Mouse (Mus musculus): ENCODE data around the gene Smad9. TPM values are rescaled to one million over a fixed set of nuclear protein-coding genes. Genes with fewer than 3 reads are reported as not detected.

Smad9 gene
- polyA plus RNA-seq (2015; fragmentation: Nextera tagmentation; extraction: Ambion mirVana): 1.2 and 1.8 TPM in 2 replicates

GRCm38 (mm10) chr3:54755145-54756041 is at the start of gene Smad9:
Gene Smad9, plus strand, starts transcription at chr3:54755582.
- WGBS: under 1% methylated on average over 66 of the region's 66 CpGs
- Histone ChIP-seq H3K9ac (peak within 1 kb of the TSS; percentile 82), H3K4me1 (peaks cover 30% of the 10 kb centered on the region), H3K4me3 (peak within 1 kb of the TSS; percentile 72), H3K4me2 (peak within 1 kb of the TSS; percentile 96), H3K9me3 (no peaks in the 10 kb centered on the region), H3K36me3 (peaks cover 12% of the 10 kb centered on the region), H3K27ac (peak within 1 kb of the TSS; percentile 89), H3K27me3 (no peaks in the 10 kb centered on the region; the same call in 1 of the 2 replicates)
- ATAC-seq (ENCODE audit: insufficient number of reproducible peaks, insufficient read depth, low FRiP score, low TSS enrichment, low read depth): peak; percentile 86

GRCm38 (mm10) chr3:54708972-54709371 is 46.4 kb upstream of the Smad9 start:
- Histone ChIP-seq H3K27ac (no peak overlapping the region), H3K9me3 (no peaks in the 10 kb centered on the region), H3K4me3 (no peak overlapping the region), H3K4me2 (no peak overlapping the region), H3K27me3 (no peaks in the 10 kb centered on the region), H3K9ac (no peak overlapping the region), H3K36me3 (peaks cover 81% of the 10 kb centered on the region), H3K4me1 (no peaks in the 10 kb centered on the region)
- WGBS: 90% methylated on average over 9 of the region's 9 CpGs
- ATAC-seq (ENCODE audit: insufficient number of reproducible peaks, insufficient read depth, low FRiP score, low TSS enrichment, low read depth): no peak

DNA sequence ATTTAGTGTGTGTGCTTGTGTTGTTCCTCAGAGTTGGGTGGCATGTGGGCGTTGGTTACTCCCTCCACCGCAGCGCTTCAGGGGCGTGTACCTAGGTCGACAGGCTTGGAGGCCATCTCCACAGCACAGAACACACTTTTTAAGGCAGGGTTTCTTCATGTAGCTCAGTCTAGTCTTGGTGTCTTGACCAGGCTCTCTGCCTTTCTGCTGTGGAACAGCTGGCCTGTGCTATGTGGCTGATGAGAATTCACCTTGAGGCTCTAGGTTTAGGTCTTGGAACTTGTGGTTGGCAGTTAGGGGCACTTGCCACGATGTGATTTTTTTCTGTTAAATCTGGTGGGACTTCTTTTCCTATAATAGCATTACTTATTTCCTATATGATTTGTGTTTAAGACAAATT is 41.1 kb upstream of the Smad9 start, which contains the start of gene Gm21958:
TSS of gene Gm21958 (minus strand) at position 101 of the 400 bp plus-strand sequence.
- Histone ChIP-seq H3K4me3 (no peak within 1 kb of the TSS), H3K27ac (no peak within 1 kb of the TSS), H3K9ac (no peak within 1 kb of the TSS), H3K4me1 (no peaks in the 10 kb centered on the region), H3K27me3 (no peaks in the 10 kb centered on the region), H3K9me3 (no peaks in the 10 kb centered on the region), H3K36me3 (peaks cover 77% of the 10 kb centered on the region), H3K4me2 (no peak within 1 kb of the TSS)
- 93% methylated on average over 6 of the region's 6 CpGs for WGBS
- ATAC-seq (ENCODE audit: insufficient number of reproducible peaks, insufficient read depth, low FRiP score, low TSS enrichment, low read depth): no peak

GRCm38 (mm10) chr3:54715461-54715860 is 39.9 kb upstream of the Smad9 start:
- no peaks in the 10 kb centered on the region for H3K27me3 ChIP-seq
- no peak for ATAC-seq (ENCODE audit: insufficient number of reproducible peaks, insufficient read depth, low FRiP score, low TSS enrichment, low read depth)
- 93% methylated on average over 6 of the region's 6 CpGs for WGBS
- no peak overlapping the region for H3K27ac ChIP-seq
- H3K4me2 ChIP-seq: no peak overlapping the region
- peaks cover 70% of the 10 kb centered on the region for H3K36me3 ChIP-seq
- no peaks in the 10 kb centered on the region for H3K9me3 ChIP-seq
- no peak overlapping the region for H3K9ac ChIP-seq
- no peak overlapping the region for H3K4me3 ChIP-seq
- H3K4me1 ChIP-seq: no peaks in the 10 kb centered on the region

- no peaks in the 10 kb centered on the region for H3K9me3 ChIP-seq
- H3K27ac ChIP-seq: no peak overlapping the region
- no peak overlapping the region for H3K9ac ChIP-seq
- no peak for ATAC-seq (ENCODE audit: insufficient number of reproducible peaks, insufficient read depth, low FRiP score, low TSS enrichment, low read depth)
- no peak overlapping the region for H3K4me2 ChIP-seq
- no peak overlapping the region for H3K4me3 ChIP-seq
- H3K4me1 ChIP-seq: no peaks in the 10 kb centered on the region
- H3K36me3 ChIP-seq: peaks cover 71% of the 10 kb centered on the region
- WGBS: 85% methylated on average over 6 of the region's 6 CpGs
- H3K27me3 ChIP-seq: no peaks in the 10 kb centered on the region
These were observed 38.0 kb upstream of the Smad9 start for GRCm38 (mm10) chr3:54717348-54717747.

- Histone ChIP-seq H3K9ac (no peak overlapping the region), H3K27ac (no peak overlapping the region), H3K4me1 (no peaks in the 10 kb centered on the region), H3K4me2 (no peak overlapping the region), H3K36me3 (peaks cover 81% of the 10 kb centered on the region), H3K27me3 (no peaks in the 10 kb centered on the region), H3K9me3 (no peaks in the 10 kb centered on the region), H3K4me3 (no peak overlapping the region)
- no peak for ATAC-seq (ENCODE audit: insufficient number of reproducible peaks, insufficient read depth, low FRiP score, low TSS enrichment, low read depth)
- whole genome bisulfite sequencing: 63% methylated on average over 3 of the region's 3 CpGs
These were observed 36.4 kb upstream of the Smad9 start for GRCm38 (mm10) chr3:54718947-54719346.

DNA sequence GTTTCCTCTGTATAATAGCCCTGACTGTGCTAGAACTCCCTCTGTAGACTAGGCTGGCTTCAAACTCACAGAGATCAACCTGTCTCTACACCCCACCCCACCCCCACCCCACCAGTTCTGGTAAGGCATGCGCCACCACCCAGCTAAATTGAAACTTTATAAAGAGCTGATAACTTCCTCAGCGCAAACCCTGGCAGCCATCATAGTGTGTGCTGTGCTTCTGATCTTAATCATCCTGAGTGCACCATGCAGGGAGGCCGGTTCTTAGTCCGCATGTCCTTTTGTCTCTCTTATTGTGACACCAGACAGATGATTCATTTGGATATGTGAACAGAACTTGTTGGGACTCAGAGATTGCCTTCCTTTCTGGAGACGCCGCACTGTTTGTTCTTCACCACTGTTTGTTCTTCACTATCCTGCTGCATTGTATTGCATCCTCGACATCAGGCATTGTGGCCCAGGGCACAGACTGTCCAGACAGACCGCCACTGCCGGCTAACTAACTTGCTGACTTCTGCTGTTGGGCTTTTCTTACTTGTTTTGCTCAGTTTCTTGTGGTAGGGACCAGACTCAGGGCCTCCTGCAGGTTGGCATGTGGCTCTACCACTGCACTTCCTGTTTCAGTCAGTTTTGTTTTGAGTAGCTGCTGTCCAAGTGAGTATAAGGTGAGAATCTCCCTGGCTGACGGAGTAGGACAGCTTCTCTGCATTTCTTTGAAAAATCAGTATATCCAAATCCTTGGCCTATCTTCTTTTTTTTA is 31.5 kb upstream of the Smad9 start:
- Histone ChIP-seq H3K4me2 (no peak overlapping the region), H3K9me3 (no peaks in the 10 kb centered on the region), H3K27ac (no peak overlapping the region), H3K27me3 (no peaks in the 10 kb centered on the region), H3K4me1 (no peaks in the 10 kb centered on the region), H3K36me3 (peaks cover 75% of the 10 kb centered on the region), H3K9ac (no peak overlapping the region), H3K4me3 (no peak overlapping the region)
- 92% methylated on average over 10 of the region's 10 CpGs for WGBS
- ATAC-seq (ENCODE audit: insufficient number of reproducible peaks, insufficient read depth, low FRiP score, low TSS enrichment, low read depth): no peak

DNA sequence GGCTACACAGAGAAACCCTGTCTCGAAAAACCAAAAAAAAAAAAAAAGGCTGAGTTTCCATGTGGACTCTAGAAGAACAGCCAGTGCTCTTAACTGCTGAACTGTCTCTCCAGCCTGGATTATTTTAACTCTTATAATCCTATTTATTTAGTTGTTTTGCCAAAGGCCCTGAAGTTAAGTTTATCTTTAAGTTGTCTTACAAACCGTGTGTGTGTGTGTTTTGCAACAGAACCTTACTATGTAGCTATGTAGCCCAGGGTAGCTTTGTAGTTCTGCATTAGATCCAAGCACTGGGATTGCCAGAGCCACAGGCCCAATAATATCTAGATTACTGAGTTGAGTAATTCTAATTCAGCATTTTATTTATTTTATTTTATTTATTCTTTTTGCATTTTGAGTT is 30.0 kb upstream of the Smad9 start:
- 84% methylated on average over 2 of the region's 2 CpGs for WGBS
- H3K4me3 ChIP-seq: no peak overlapping the region
- no peak overlapping the region for H3K9ac ChIP-seq
- H3K36me3 ChIP-seq: peaks cover 82% of the 10 kb centered on the region
- H3K4me2 ChIP-seq: no peak overlapping the region
- no peak for ATAC-seq (ENCODE audit: insufficient number of reproducible peaks, insufficient read depth, low FRiP score, low TSS enrichment, low read depth)
- no peak overlapping the region for H3K27ac ChIP-seq
- H3K27me3 ChIP-seq: no peaks in the 10 kb centered on the region
- no peaks in the 10 kb centered on the region for H3K4me1 ChIP-seq
- no peaks in the 10 kb centered on the region for H3K9me3 ChIP-seq

DNA sequence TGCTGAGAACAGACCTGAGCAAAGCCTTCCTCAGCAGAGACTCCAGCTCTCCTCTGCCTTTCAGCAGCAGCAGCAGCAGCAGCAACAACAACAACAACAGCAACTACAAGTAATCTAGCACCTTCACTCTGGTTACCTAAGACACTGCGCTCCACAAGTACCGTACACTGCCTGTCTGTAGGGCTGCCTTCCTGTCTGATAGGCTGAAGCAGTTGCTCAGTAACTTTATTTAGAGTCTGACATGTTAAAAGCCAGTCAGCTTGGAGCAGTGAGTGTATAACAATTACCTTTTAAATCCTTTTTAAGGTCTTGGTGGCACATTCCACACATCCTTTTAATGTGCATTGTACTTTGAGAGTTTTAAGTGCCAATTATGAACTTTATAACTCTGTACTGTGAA is 27.8 kb upstream of the Smad9 start:
- H3K4me3 ChIP-seq: no peak overlapping the region
- no peak for ATAC-seq (ENCODE audit: insufficient number of reproducible peaks, insufficient read depth, low FRiP score, low TSS enrichment, low read depth)
- H3K9me3 ChIP-seq: no peaks in the 10 kb centered on the region
- H3K4me2 ChIP-seq: no peak overlapping the region
- H3K27me3 ChIP-seq: no peaks in the 10 kb centered on the region
- H3K9ac ChIP-seq: no peak overlapping the region
- H3K4me1 ChIP-seq: 0 out of 2 replicates have a peak, but pooled peaks cover under 1% of the 10 kb centered on the region
- H3K36me3 ChIP-seq: peaks cover 83% of the 10 kb centered on the region
- H3K27ac ChIP-seq: no peak overlapping the region
- 99% methylated on average over 2 of the region's 2 CpGs for WGBS

DNA sequence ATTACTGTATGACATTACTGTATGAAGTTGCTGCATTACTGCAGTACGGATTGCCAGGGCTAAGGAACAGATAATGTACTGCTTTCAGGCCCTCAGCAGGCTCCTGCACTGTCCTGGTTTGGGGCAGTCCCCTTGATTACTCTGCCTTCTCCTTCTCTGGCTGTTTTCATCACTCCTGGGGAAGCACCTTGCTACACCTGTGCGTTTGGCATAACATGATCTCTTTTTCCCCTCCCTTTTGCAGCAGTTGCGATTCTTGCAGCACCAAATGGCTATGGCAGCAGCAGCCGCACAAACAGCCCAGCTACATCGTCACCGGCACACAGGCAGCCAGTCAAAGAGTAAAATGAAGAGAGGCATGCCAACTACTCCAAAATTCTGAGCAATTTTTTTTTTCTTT is 27.3 kb upstream of the Smad9 start:
- Histone ChIP-seq H3K27ac (no peak overlapping the region), H3K4me2 (no peak overlapping the region), H3K9ac (no peak overlapping the region), H3K9me3 (no peaks in the 10 kb centered on the region), H3K4me3 (no peak overlapping the region), H3K27me3 (no peaks in the 10 kb centered on the region), H3K4me1 (peaks cover 6% of the 10 kb centered on the region), H3K36me3 (peaks cover 83% of the 10 kb centered on the region)
- no peak for ATAC-seq (ENCODE audit: insufficient number of reproducible peaks, insufficient read depth, low FRiP score, low TSS enrichment, low read depth)
- 88% methylated on average over 6 of the region's 6 CpGs for WGBS

- Histone ChIP-seq H3K4me1 (peaks cover 21% of the 10 kb centered on the region), H3K4me2 (no peak overlapping the region), H3K9me3 (no peaks in the 10 kb centered on the region), H3K27ac (no peak overlapping the region), H3K36me3 (peaks cover 65% of the 10 kb centered on the region), H3K9ac (no peak overlapping the region), H3K27me3 (no peaks in the 10 kb centered on the region), H3K4me3 (no peak overlapping the region)
- 76% methylated on average over 8 of the region's 8 CpGs for WGBS
- no peak for ATAC-seq (ENCODE audit: insufficient number of reproducible peaks, insufficient read depth, low FRiP score, low TSS enrichment, low read depth)
These were observed 23.7 kb upstream of the Smad9 start for GRCm38 (mm10) chr3:54731626-54732150.
